Mouse (Mus musculus): ENCODE results near the gene Tiam2. TPM values are rescaled to one million over a fixed set of nuclear protein-coding genes. Genes with fewer than 3 reads are reported as not detected.

Gene Tiam2
- total RNA-seq, 1 experiment = 3.1 TPM

DNA sequence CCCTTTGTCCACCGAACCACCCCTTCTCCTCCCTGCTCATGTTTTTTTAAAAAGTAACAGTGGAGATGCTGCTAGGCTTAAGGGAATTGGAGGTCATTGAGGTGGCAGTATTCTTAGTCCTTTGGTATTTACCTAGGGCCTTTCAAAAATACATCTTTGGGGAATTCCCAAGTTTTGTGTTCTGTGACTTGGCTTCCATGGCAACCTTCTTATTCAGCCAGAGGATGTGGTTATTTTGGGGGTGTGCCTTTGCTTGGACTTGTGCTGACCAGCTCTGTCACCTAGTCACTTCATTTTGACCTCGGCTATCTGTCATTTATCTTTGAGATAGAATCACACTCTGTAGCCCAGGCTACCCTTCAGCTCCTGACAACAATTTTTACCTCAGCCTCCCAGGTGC, 68.6 kb downstream of the Tiam2 start:
- no peak for DNase-seq (ENCODE audit: low read depth, low spot score)
- in situ Hi-C loops (cut with MboI; ENCODE audit: low sequenced_read_pairs in 2 of 2, unreplicated experiment in 2 of 2) = no loop called here
- H3K4me3 ChIP-seq (ENCODE audit: insufficient read depth in 1 of 2, low read depth in 1 of 2, low read length in 2 of 2, poor library complexity in 1 of 2, severe bottlenecking in 1 of 2) = no peak overlapping the region
- H3K9me3 ChIP-seq (ENCODE audit: control insufficient read depth, insufficient read depth, low read depth, low read length) = no peaks in the 10 kb centered on the region
- no peaks in the 10 kb centered on the region for H3K4me1 ChIP-seq (ENCODE audit: control insufficient read depth in 2 of 2, insufficient read depth in 2 of 2, low read length in 2 of 2, poor library complexity in 1 of 2)
- no peaks in the 10 kb centered on the region for H3K36me3 ChIP-seq (ENCODE audit: control insufficient read depth, insufficient read depth, low read length, poor library complexity, severe bottlenecking)
- TF ChIP-seq ZNF384 (IDR thresholded peaks at IDR 0.05; ENCODE audit: low read depth, low read length) = no peak
- TF ChIP-seq ZC3H11A (IDR thresholded peaks at IDR 0.05; ENCODE audit: borderline replicate concordance, low read depth, low read length) = no peak
- no peak for TF ChIP-seq MAFK (IDR thresholded peaks at IDR 0.05; ENCODE audit: insufficient read depth, low read depth, low read length)
- TF ChIP-seq HCFC1 (IDR thresholded peaks at IDR 0.05; ENCODE audit: borderline replicate concordance, insufficient read depth, low read length) = no peak
- no peak for TF ChIP-seq CHD2 (IDR thresholded peaks at IDR 0.05; ENCODE audit: low read depth, low read length)
- H3K27ac ChIP-seq (ENCODE audit: insufficient read depth, low read depth, low read length, poor library complexity, severe bottlenecking) = no peak overlapping the region
- H3K9ac ChIP-seq (ENCODE audit: insufficient read depth, low read depth, low read length, poor library complexity, severe bottlenecking) = no peak overlapping the region

DNA sequence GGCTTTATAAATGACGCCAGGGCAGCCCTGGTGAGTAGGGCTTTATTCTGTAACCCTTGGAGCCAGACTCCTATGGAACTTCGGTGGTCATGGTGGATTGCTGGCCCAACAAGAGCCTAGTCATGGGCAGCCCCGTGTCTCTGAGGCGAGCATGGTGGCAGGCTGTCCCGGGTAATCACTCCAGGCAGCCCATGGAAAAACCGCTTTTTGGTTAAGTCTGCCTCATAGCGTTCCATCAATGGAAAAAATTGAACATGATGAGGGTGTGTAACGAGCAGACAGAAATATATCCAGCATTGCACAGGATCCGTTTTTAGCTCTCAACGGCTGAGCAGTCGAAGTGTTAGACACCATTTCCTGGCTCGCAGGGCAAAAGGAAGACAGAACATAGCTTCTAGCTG, 70.5 kb downstream of the Tiam2 start:
- in situ Hi-C loops (cut with MboI; ENCODE audit: low sequenced_read_pairs in 2 of 2, unreplicated experiment in 2 of 2) = no loop called here
- no peak overlapping the region for H3K9ac ChIP-seq (ENCODE audit: insufficient read depth, low read depth, low read length, poor library complexity, severe bottlenecking)
- no peak overlapping the region for H3K27ac ChIP-seq (ENCODE audit: insufficient read depth, low read depth, low read length, poor library complexity, severe bottlenecking)

DNA sequence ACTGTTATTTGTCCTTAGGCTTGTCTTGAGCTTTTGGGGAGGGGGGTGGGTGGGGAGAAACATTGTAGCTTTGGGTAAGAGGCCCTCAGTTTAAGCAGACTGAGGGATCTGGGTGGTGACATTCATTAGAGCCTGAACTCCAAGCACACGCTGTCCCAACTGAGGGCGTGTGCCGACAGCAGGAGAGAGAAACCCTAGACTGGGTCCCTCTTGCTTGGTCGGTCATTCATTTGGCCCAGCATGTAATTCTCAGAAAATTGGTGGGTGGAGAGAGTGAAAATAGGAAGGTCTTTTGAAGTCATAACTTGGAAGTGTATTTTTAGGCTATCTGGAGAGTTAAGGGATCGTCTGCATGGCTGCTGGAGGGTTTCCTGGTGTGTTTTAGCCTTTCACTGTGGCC, 71.5 kb downstream of the Tiam2 start:
- no peak overlapping the region for H3K4me3 ChIP-seq (ENCODE audit: insufficient read depth in 1 of 2, low read depth in 1 of 2, low read length in 2 of 2, poor library complexity in 1 of 2, severe bottlenecking in 1 of 2)
- in situ Hi-C loops (cut with MboI; ENCODE audit: low sequenced_read_pairs in 2 of 2, unreplicated experiment in 2 of 2) = no loop called here
- no peaks in the 10 kb centered on the region for H3K4me1 ChIP-seq (ENCODE audit: control insufficient read depth in 2 of 2, insufficient read depth in 2 of 2, low read length in 2 of 2, poor library complexity in 1 of 2)
- no peak overlapping the region for H3K9ac ChIP-seq (ENCODE audit: insufficient read depth, low read depth, low read length, poor library complexity, severe bottlenecking)
- H3K36me3 ChIP-seq (ENCODE audit: control insufficient read depth, insufficient read depth, low read length, poor library complexity, severe bottlenecking) = no peaks in the 10 kb centered on the region
- TF ChIP-seq ZC3H11A (IDR thresholded peaks at IDR 0.05; ENCODE audit: borderline replicate concordance, low read depth, low read length) = no peak
- TF ChIP-seq CHD2 (IDR thresholded peaks at IDR 0.05; ENCODE audit: low read depth, low read length) = no peak
- TF ChIP-seq ZNF384 (IDR thresholded peaks at IDR 0.05; ENCODE audit: low read depth, low read length) = no peak
- no peak for TF ChIP-seq MAFK (IDR thresholded peaks at IDR 0.05; ENCODE audit: insufficient read depth, low read depth, low read length)
- no peak for TF ChIP-seq HCFC1 (IDR thresholded peaks at IDR 0.05; ENCODE audit: borderline replicate concordance, insufficient read depth, low read length)
- no peak overlapping the region for H3K27ac ChIP-seq (ENCODE audit: insufficient read depth, low read depth, low read length, poor library complexity, severe bottlenecking)
- H3K9me3 ChIP-seq (ENCODE audit: control insufficient read depth, insufficient read depth, low read depth, low read length) = no peaks in the 10 kb centered on the region
- no peak for DNase-seq (ENCODE audit: low read depth, low spot score)

More for the DNA sequence above, 70.5 kb downstream of the Tiam2 start:
- TF ChIP-seq CHD2 (IDR thresholded peaks at IDR 0.05; ENCODE audit: low read depth, low read length) = no peak
- TF ChIP-seq ZNF384 (IDR thresholded peaks at IDR 0.05; ENCODE audit: low read depth, low read length) = no peak
- no peak for TF ChIP-seq HCFC1 (IDR thresholded peaks at IDR 0.05; ENCODE audit: borderline replicate concordance, insufficient read depth, low read length)
- no peak for TF ChIP-seq MAFK (IDR thresholded peaks at IDR 0.05; ENCODE audit: insufficient read depth, low read depth, low read length)
- no peak for TF ChIP-seq ZC3H11A (IDR thresholded peaks at IDR 0.05; ENCODE audit: borderline replicate concordance, low read depth, low read length)
- no peaks in the 10 kb centered on the region for H3K36me3 ChIP-seq (ENCODE audit: control insufficient read depth, insufficient read depth, low read length, poor library complexity, severe bottlenecking)
- DNase-seq (ENCODE audit: low read depth, low spot score) = no peak
- no peaks in the 10 kb centered on the region for H3K4me1 ChIP-seq (ENCODE audit: control insufficient read depth in 2 of 2, insufficient read depth in 2 of 2, low read length in 2 of 2, poor library complexity in 1 of 2)
- no peaks in the 10 kb centered on the region for H3K9me3 ChIP-seq (ENCODE audit: control insufficient read depth, insufficient read depth, low read depth, low read length)
- no peak overlapping the region for H3K4me3 ChIP-seq (ENCODE audit: insufficient read depth in 1 of 2, low read depth in 1 of 2, low read length in 2 of 2, poor library complexity in 1 of 2, severe bottlenecking in 1 of 2)

DNA sequence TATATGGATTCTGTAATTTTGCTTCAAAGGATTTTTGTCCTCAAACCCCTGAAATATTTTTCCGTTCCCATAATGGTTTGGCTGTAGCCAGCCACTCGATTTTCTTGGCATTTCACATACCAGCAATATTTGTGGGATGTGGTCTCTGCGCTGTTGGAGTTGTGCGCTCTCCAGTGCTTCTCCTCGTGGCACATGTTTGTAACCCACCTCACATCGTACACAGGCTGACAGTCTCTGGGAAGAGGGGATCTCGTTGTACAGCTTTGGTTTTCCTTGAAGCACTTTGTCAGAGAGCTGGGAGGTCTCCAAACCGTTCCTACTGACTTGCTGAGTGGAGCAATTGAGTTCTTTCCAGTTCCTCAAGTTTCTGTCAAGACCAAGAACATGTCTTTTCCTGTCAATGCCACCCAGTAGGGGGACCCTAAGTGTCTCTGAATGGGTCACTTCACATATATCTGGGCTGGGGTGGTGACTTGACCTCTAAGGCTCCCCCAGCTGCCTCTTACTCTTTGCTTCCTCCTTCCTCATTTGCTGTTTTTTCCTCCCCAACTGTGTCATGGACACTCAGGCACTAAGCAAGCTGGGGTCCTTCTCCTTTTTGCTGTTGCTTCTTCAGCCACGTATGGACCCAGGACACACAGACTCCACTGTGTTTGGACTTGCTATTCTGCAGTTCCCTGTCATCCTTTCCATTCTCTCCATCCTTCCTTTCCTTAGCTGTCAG, 79.1 kb downstream of the Tiam2 start:
- in situ Hi-C loops (cut with MboI; ENCODE audit: low sequenced_read_pairs in 2 of 2, unreplicated experiment in 2 of 2) = no loop called here
- Histone ChIP-seq H3K4me3 (ENCODE audit: insufficient read depth in 1 of 2, low read depth in 1 of 2, low read length in 2 of 2, poor library complexity in 1 of 2, severe bottlenecking in 1 of 2) (no peak overlapping the region), H3K27ac (ENCODE audit: insufficient read depth, low read depth, low read length, poor library complexity, severe bottlenecking) (no peak overlapping the region), H3K36me3 (ENCODE audit: control insufficient read depth, insufficient read depth, low read length, poor library complexity, severe bottlenecking) (no peaks in the 10 kb centered on the region), H3K4me1 (ENCODE audit: control insufficient read depth in 2 of 2, insufficient read depth in 2 of 2, low read length in 2 of 2, poor library complexity in 1 of 2) (0 out of 4 replicates have a peak, but pooled peaks cover 0 to 3% of the 10 kb centered on the region in 2 experiments), H3K9me3 (ENCODE audit: control insufficient read depth, insufficient read depth, low read depth, low read length) (no peaks in the 10 kb centered on the region), H3K9ac (ENCODE audit: insufficient read depth, low read depth, low read length, poor library complexity, severe bottlenecking) (no peak overlapping the region)
- TF ChIP-seq MAFK (IDR thresholded peaks at IDR 0.05; ENCODE audit: insufficient read depth, low read depth, low read length) (no peak), ZNF384 (IDR thresholded peaks at IDR 0.05; ENCODE audit: low read depth, low read length) (no peak), CHD2 (IDR thresholded peaks at IDR 0.05; ENCODE audit: low read depth, low read length) (no peak), HCFC1 (IDR thresholded peaks at IDR 0.05; ENCODE audit: borderline replicate concordance, insufficient read depth, low read length) (no peak), ZC3H11A (IDR thresholded peaks at IDR 0.05; ENCODE audit: borderline replicate concordance, low read depth, low read length) (no peak)
- no peak for DNase-seq (ENCODE audit: low read depth, low spot score)

All from ES-E14 (cell line).